Mouse (Mus musculus): ENCODE measurements at regions not wholly inside any gene's neighbourhood (a gene's known extent, or its start where the extent isn't known, plus 50 kb on each side); places are given as distances from the start of the nearest gene placed in this dataset.

DNA sequence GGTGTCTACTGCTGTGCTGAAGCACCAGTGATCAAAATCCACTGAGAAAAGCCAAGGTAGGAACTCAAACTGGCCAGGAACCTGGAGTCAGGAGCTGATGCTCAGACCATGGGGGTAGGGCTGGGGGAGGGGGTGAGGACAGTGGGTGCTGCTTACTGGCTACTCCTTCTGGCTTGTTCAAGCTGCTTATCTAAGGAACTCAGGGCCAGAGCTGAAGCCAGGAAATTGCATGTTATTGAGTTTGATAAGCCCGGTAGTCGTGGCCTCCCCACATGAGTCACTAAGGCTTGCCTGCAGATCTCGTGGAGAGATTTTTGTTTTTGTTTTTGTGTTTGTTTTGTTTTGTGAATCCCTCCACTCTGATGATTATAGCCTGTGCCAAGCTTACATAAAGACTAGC, 65.9 kb downstream of the Tmem215 start:
- no peaks in the 10 kb centered on the region for H3K27me3 ChIP-seq (ENCODE audit: insufficient read depth, low read length)
- H3K9ac ChIP-seq = no peak overlapping the region
- H3K27ac ChIP-seq (ENCODE audit: low read depth, low read length) = no peak overlapping the region
- TF ChIP-seq CTCF (IDR thresholded peaks at IDR 0.05; ENCODE audit: low read depth) = no peak
- no peak for ATAC-seq
- H3K4me3 ChIP-seq (ENCODE audit: low read depth, low read length) = no peak overlapping the region
- no peaks in the 10 kb centered on the region for H3K9me3 ChIP-seq (ENCODE audit: low read length)
- WGBS = 85% methylated on average over 3 of the region's 3 CpGs
- no peaks in the 10 kb centered on the region for H3K4me1 ChIP-seq (ENCODE audit: insufficient read depth)
- H3K4me2 ChIP-seq (ENCODE audit: low read depth) = no peak overlapping the region
- H3K36me3 ChIP-seq (ENCODE audit: insufficient read depth) = no peaks in the 10 kb centered on the region
- no peak for DNase-seq

DNA sequence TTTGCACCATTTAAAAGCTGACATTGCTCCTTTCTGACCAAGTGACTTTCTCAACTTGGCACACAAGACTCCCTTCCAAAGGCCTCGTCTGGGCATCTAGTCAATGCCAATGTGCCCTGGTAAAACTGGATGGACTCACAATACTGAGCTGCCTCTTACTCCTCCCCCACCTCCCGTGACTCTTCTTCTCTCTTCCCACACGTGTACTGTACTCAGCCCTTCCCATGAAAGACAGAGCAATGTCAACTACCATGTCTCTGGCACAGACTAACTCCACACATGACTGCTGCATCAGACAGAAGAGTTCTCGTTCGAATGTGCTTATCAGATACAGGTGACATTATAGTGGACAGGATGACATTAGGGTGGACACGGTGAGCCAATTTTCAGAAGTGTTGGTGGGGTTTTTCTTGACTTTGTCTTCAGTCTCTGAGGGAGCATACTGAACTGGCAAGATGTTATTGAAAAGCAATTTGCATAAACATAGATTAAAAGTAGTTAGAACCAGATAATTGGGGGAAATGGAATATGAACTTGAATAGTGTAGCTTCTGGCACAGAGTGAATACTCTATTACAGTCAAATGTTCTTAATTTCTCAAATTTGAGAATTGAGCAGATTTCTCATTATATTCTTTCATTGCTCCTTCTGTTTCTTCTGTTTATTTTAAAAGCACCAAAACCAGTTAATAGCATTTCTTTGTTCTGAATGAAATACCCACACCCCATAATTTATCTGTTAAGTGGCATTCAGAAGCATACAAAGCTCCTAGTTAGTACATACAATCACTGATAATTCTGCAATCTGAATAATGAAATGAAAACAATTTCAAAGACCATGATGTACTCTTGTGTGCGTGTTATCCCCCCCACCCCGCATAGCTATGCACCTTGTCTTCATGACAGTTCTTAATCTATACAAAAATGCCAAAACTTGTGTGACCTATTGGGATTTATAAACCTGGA, 71.4 kb downstream of the Tmem215 start:
- H3K4me1 ChIP-seq (ENCODE audit: insufficient read depth) = no peaks in the 10 kb centered on the region
- ATAC-seq = peak; percentile 70
- no peaks in the 10 kb centered on the region for H3K27me3 ChIP-seq (ENCODE audit: insufficient read depth, low read length)
- H3K9me3 ChIP-seq (ENCODE audit: low read length) = no peaks in the 10 kb centered on the region
- H3K36me3 ChIP-seq (ENCODE audit: insufficient read depth) = no peaks in the 10 kb centered on the region
- WGBS = 80% methylated on average over 8 of the region's 8 CpGs
- no peak overlapping the region for H3K4me3 ChIP-seq (ENCODE audit: low read depth, low read length)
- H3K4me2 ChIP-seq (ENCODE audit: low read depth) = no peak overlapping the region
- no peak overlapping the region for H3K9ac ChIP-seq
- H3K27ac ChIP-seq (ENCODE audit: low read depth, low read length) = no peak overlapping the region
- DNase-seq = no peak
- TF ChIP-seq CTCF (IDR thresholded peaks at IDR 0.05; ENCODE audit: low read depth) = no peak

DNA sequence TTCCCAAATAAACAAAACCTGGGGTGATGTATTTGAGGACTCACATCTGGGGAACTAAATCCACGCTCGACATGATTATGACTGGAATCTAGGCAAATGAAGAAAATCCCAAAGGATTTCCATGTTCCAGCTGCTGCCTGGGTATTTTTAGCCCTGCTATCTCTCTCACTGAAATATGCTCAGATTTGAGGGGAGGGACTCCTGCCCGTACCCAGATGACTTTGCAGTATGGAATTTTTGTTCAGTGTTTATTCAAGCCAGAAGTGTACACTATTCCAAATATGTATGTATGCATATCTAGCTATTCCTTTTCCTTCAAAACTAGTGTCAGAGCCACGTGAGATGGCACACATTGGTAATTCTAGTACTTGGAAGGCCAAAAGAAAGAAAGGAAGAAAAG, 72.1 kb downstream of the Tmem215 start:
- DNase-seq = peak; percentile 24

DNA sequence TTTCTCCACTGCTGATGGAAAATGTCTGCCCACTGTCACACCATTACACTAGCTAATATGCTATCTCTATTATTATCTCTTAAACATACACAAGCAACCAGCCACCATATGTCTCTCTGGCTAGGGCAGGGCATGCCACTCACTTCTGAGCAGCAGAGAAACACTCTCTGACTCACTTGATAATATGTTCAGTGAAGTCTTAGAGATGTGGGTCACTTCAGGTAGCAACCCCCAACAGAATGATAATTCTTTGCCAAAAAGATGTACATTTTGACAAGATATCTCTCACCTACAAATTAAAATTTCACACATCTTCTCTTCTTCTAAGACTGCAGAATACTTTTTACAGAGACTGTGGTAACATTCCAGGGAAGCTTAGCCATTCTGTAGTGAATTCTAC, 72.8 kb downstream of the Tmem215 start:
- H3K36me3 ChIP-seq (ENCODE audit: insufficient read depth) = no peaks in the 10 kb centered on the region
- H3K4me3 ChIP-seq (ENCODE audit: low read depth, low read length) = no peak overlapping the region
- ATAC-seq = no peak
- DNase-seq = no peak
- no peak overlapping the region for H3K27ac ChIP-seq (ENCODE audit: low read depth, low read length)
- no peaks in the 10 kb centered on the region for H3K4me1 ChIP-seq (ENCODE audit: insufficient read depth)
- H3K9ac ChIP-seq = no peak overlapping the region
- TF ChIP-seq CTCF (IDR thresholded peaks at IDR 0.05; ENCODE audit: low read depth) = no peak
- H3K4me2 ChIP-seq (ENCODE audit: low read depth) = no peak overlapping the region
- no peaks in the 10 kb centered on the region for H3K27me3 ChIP-seq (ENCODE audit: insufficient read depth, low read length)
- no peaks in the 10 kb centered on the region for H3K9me3 ChIP-seq (ENCODE audit: low read length)

More for the DNA sequence above, 72.1 kb downstream of the Tmem215 start:
- Histone ChIP-seq H3K4me3 (ENCODE audit: low read depth, low read length) (no peak overlapping the region), H3K4me1 (ENCODE audit: insufficient read depth) (no peaks in the 10 kb centered on the region), H3K9ac (no peak overlapping the region), H3K27me3 (ENCODE audit: insufficient read depth, low read length) (no peaks in the 10 kb centered on the region), H3K9me3 (ENCODE audit: low read length) (no peaks in the 10 kb centered on the region), H3K27ac (ENCODE audit: low read depth, low read length) (no peak overlapping the region), H3K36me3 (ENCODE audit: insufficient read depth) (no peaks in the 10 kb centered on the region), H3K4me2 (ENCODE audit: low read depth) (no peak overlapping the region)
- ATAC-seq = peak; percentile 68
- TF ChIP-seq CTCF (IDR thresholded peaks at IDR 0.05; ENCODE audit: low read depth) = no peak
- WGBS = 51% methylated on average over 4 of the region's 4 CpGs

DNA sequence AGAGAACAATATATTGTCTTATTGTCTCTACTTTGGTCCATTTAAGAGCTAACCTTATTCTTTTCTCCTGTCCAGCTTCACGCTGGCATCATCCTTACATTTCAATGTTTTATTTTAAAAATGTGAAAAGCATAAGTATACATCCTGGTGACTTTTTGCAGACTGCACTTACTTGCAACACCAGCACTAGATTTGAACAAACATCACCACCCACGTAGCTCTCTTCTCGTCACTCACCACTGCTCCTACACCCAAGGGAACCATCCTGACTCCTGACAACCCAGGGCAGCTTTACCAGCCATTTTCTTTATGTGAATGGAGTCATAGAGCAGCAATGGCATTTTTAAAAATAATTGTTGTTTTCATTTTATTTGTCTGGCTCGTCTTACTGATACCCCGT, 73.7 kb downstream of the Tmem215 start:
- Histone ChIP-seq H3K27ac (ENCODE audit: low read depth, low read length) (no peak overlapping the region), H3K36me3 (ENCODE audit: insufficient read depth) (no peaks in the 10 kb centered on the region), H3K9me3 (ENCODE audit: low read length) (no peaks in the 10 kb centered on the region), H3K9ac (no peak overlapping the region), H3K27me3 (ENCODE audit: insufficient read depth, low read length) (no peaks in the 10 kb centered on the region), H3K4me2 (ENCODE audit: low read depth) (no peak overlapping the region), H3K4me3 (ENCODE audit: low read depth, low read length) (no peak overlapping the region), H3K4me1 (ENCODE audit: insufficient read depth) (no peaks in the 10 kb centered on the region)
- DNase-seq = no peak
- ATAC-seq = no peak
- TF ChIP-seq CTCF (IDR thresholded peaks at IDR 0.05; ENCODE audit: low read depth) = no peak
- WGBS = 72% methylated on average over 5 of the region's 5 CpGs

DNA sequence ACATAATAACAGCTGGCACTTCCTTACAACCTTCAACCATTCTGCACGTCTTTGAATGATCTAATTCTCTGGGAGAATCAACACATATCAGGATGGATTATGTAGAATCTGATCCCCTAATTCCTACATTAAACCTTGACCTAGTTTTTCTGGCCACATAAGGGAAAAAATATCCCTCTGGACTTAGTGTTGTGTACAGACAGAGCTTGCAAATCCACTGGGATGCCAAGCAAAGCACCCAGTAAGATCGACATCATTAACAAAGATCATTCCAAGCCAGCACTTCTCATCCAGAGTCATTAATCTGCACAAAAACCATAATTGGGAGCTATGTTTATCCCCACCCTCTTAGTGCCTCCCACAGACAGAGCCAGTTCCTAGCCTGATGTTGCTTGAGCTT, 87.8 kb downstream of the Tmem215 start:
- no peaks in the 10 kb centered on the region for H3K9me3 ChIP-seq (ENCODE audit: low read length)
- no peak overlapping the region for H3K27ac ChIP-seq (ENCODE audit: low read depth, low read length)
- H3K4me3 ChIP-seq (ENCODE audit: low read depth, low read length) = no peak overlapping the region
- H3K4me2 ChIP-seq (ENCODE audit: low read depth) = no peak overlapping the region
- WGBS = 63% methylated on average over 2 of the region's 2 CpGs
- no peak for TF ChIP-seq CTCF (IDR thresholded peaks at IDR 0.05; ENCODE audit: low read depth)
- H3K27me3 ChIP-seq (ENCODE audit: insufficient read depth, low read length) = no peaks in the 10 kb centered on the region
- no peaks in the 10 kb centered on the region for H3K4me1 ChIP-seq (ENCODE audit: insufficient read depth)
- no peak overlapping the region for H3K9ac ChIP-seq
- H3K36me3 ChIP-seq (ENCODE audit: insufficient read depth) = no peaks in the 10 kb centered on the region
- DNase-seq (no peak), ATAC-seq (no peak)

DNA sequence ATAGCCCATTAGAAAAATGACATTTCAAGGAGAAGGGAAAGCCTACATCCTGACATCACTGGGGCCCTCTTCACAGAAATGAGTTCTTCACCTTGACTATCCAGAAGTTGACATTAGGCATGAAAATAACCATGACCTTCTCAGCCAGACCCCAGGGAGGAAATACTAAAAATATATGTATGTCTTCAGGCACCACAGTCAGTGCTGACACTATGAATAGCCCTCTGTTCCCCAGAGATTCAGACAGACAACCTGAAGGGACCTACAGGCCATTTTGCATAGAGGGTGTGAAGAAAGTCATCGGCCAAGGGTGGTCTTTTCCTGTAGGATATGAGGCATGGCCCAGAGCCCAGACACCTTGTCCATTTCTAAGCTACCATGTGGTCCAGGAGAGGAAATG, 101.3 kb downstream of the Tmem215 start:
- Histone ChIP-seq H3K27ac (ENCODE audit: low read depth, low read length) (no peak overlapping the region), H3K9ac (no peak overlapping the region), H3K36me3 (ENCODE audit: insufficient read depth) (no peaks in the 10 kb centered on the region), H3K27me3 (ENCODE audit: insufficient read depth, low read length) (no peaks in the 10 kb centered on the region), H3K4me2 (ENCODE audit: low read depth) (no peak overlapping the region), H3K4me3 (ENCODE audit: low read depth, low read length) (no peak overlapping the region), H3K9me3 (ENCODE audit: low read length) (no peaks in the 10 kb centered on the region), H3K4me1 (ENCODE audit: insufficient read depth) (no peaks in the 10 kb centered on the region)
- 94% methylated on average over 1 of the region's 1 CpGs for WGBS
- no peak for TF ChIP-seq CTCF (IDR thresholded peaks at IDR 0.05; ENCODE audit: low read depth)
- DNase-seq (no peak), ATAC-seq (no peak)

Measured in forebrain, postnatal 0 days (tissue).